Mouse (Mus musculus) G1E (cell line): ENCODE measurements around the gene Dvl1.

Source experiments
- CTCF ChIP-seq: IDR thresholded peaks from 2 replicates; pipeline ENCODE4 v1.5.1; 2012; ENCODE audit warnings: low read depth, low read length, inconsistent platforms, mixed read lengths
- GATA1 ChIP-seq: IDR thresholded peaks from 2 replicates; pipeline ENCODE4 v1.6.1; 2012; ENCODE audit warnings: borderline replicate concordance, low read length, inconsistent platforms, mixed read lengths
- POLR2AphosphoS5 ChIP-seq: IDR thresholded peaks from 2 replicates; pipeline ENCODE4 v1.6.1; 2012; ENCODE audit warnings: low read depth, low read length, inconsistent platforms; ENCODE audit not compliant: insufficient replicate concordance
- TAL1 ChIP-seq: conservative IDR thresholded peaks from 2 replicates; pipeline ENCODE4 v1.6.1; 2012; ENCODE audit warnings: low read depth, low read length, inconsistent platforms, mixed read lengths

DNA sequence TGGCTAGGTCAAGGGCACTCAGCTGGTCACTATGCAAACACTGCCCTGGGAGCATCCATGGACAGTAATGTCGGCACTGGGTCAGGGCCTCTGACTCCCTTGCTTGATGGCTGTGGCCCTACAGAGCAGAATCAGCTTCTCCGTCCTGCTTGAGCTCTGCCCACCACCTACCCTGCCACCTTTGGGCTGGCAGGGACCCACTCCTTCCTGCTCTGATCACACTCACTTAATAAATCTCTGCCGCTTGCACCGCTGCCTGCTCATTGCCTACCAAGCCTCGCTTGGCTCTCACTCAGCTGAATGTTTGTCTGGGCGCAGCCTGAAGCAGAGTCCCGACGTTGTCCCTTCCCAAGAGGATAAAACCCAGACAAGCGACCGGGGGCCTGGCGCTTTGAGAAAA is 59.8 kb downstream of the Dvl1 start:
- TF ChIP-seq CTCF = no peak
- no peak for TF ChIP-seq TAL1
- no peak for TF ChIP-seq GATA1
- TF ChIP-seq POLR2AphosphoS5 = no peak
